Mouse (Mus musculus): ENCODE results near the gene Cbx8.

Gene Cbx8

DNA sequence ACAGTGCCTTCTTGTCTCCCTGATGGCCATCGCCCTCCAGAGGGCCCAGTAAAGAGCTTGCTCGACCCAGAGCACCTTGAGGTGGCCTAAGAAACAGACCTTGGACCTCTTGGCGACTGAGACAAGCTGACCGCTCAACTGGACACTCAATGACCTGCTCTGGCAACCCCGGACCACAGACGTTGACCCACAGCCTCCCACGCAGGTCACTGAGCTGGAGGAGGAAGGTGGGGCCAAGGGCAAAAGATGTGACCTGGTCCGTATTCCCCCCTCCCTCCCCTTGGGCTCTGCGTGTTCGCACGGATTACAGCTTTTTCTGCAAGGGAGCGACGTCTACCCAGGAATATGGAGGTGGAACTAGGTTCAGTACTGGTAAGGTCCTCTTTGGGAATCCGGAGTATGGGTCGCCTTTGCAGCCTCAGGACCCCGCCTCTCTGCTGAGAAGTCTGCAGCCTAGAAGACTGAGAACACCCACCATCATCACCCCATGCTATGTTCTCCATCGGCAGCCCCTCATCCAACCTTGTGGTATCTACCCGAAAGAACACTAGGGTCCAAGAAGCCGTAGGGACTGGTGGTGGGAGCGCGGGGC lies 5.6 kb downstream of the Cbx8 start:
- peak in 1 of 2 experiments; percentile 17 for DNase-seq (ENCODE audit: low spot score in 2 of 2)

DNA sequence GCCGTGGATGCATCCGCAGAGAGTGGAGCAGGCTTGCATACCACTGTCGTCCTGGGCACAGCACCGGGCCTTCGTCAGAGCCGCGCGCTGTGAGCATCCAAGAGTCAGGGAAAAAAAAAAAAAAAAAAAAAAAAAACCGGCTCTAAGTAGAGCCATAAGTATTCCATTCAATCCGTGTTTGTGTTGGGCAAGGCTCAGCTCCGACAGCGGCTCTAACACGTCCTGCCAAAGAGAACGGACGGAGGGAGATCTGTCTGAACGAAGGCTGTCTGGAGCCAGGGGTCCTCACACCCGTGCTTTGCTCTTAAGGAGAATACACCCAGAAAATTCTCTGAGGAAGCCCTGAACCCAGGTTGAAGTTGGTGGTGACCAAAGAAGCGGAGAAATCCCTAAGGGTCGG lies 6.1 kb downstream of the Cbx8 start:
- DNase-seq (ENCODE audit: low spot score in 2 of 2), result peak in 1 of 2 experiments; percentile 13

DNA sequence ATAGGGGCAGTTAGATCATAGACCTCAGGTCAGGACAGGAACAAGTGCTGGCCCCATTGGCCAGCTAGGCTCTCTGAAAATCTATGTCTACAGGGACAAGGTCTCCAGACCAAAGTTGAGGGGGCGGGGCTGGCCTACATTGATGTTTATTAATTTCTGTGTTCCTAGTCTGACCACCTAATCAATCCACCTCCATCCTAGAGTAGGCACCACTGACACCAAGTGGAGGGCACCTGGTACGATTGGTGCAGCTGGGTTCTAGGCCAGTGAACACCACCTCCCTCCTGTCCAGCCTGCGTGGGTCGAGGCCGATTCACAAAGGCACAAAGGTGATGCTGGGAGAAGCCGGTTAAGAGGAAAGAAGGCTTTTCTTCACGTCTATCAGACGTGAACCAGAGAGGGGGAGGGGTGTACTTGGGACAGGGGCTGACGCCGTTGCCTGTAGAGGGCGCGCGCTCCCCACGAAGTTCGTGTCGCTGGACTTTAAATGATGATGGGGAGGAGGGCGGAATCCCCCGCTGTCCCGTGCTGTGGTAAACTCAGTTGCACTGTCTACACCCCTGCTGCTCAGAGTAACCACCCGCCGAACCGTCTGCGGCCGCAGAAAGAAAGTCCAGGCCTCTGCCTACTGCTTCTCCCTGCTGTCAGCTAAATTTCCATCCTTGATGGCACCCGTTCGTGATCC lies 6.8 kb downstream of the Cbx8 start:
- peak; percentile 18 to 72 for DNase-seq (ENCODE audit: low spot score in 2 of 2)

DNA sequence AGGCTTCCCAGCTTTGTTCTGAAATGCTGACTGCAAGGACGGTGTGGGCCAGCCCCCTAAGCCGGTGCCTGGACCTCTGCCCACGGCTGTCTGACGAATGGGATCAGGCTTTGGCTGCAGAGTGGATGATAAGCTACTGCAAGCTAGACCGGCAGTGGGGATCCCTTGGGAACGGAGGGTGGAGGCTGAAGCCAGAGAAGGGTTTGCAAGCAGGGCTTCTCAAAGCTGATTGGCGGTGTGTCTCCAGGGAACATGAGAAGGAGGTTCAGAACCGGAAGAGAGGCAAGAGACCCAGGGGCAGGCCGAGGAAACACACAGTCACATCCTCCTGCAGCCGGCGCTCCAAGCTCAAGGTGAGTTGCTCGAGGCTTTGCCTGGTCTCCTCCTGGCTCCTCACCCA lies 14.6 kb downstream of the Cbx8 start:
- DNase-seq (ENCODE audit: low spot score in 2 of 2), result no peak

DNA sequence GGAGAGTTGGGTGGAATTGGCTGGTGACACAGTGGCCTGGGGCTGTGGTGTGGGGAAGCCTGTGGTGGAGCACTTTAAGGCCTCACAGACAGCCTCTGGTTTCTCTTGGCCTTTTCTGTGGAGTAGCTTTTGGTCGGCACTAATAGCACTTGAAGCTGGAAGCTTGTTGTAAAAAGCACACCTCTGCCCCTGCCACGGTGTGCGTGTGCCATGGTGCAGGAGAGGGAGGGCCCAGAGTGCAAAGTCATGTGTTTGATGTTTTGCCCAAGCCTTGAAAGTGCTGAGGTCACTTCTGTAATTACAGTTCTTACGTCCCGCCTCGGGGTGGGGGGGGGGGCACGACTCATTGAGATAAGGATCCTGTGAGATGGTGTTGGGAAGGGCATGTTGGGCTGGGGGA lies 16.5 kb downstream of the Cbx8 start:
- no peak for DNase-seq (ENCODE audit: low spot score in 2 of 2)

DNA sequence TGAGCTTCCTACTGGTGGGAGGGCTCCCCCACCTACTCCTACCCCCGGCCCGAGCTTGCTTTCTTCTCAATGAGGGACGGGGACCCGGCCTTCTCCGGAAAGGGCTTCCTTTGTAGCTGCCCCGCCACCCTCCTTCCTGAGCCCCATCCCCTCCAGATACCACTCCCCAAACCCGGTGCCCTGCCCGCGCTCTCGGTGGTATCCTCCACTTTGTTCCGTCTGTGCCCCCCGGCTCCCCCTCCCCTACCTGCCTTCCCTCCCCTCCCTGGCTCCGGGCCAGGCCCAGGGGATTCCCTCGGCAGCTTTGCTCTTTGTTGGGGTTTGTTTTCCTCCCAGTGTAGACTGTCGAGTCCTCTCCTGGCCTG lies 17.2 kb downstream of the Cbx8 start:
- DNase-seq (ENCODE audit: low spot score in 2 of 2), result no peak

DNA sequence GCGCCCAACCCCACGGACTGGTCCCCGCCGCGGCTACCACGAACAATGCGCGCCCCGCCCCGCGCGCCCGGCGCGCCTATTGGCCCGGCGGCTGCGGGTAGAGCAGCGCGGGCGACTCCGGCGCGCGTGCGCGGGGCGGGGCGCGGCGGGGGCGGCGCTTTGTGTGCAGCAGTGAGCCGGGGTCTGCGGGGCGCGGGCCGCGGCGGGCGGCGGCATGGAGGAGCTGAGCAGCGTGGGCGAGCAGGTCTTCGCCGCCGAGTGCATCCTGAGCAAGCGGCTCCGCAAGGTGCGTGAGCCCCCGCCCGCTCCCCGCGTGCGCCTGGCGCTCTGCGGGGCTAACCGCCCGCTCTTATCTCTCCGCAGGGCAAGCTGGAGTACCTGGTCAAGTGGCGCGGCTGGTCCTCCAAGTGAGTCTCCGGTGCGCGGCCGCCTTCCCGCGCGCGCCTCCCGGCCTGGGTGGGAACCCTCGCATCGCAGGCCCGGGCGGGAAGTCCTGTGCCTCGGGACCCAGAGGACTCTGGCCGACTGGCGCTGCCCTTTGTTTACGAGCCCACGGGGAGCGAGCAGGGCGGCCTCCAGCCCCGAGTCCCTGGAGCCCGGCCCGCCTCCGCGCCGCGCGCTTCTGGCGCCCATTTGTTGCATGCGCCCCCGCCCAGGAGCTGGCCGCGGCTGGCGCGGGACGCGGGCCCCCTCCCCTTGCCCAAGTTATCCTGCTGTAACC lies 17.7 kb downstream of the Cbx8 start, which contains the start of gene Cbx2:
TSS of gene Cbx2 (plus strand) at position 68 of the 721 bp plus-strand sequence.
- DNase-seq (ENCODE audit: low spot score in 2 of 2), result peak; percentile 66 to 84

DNA sequence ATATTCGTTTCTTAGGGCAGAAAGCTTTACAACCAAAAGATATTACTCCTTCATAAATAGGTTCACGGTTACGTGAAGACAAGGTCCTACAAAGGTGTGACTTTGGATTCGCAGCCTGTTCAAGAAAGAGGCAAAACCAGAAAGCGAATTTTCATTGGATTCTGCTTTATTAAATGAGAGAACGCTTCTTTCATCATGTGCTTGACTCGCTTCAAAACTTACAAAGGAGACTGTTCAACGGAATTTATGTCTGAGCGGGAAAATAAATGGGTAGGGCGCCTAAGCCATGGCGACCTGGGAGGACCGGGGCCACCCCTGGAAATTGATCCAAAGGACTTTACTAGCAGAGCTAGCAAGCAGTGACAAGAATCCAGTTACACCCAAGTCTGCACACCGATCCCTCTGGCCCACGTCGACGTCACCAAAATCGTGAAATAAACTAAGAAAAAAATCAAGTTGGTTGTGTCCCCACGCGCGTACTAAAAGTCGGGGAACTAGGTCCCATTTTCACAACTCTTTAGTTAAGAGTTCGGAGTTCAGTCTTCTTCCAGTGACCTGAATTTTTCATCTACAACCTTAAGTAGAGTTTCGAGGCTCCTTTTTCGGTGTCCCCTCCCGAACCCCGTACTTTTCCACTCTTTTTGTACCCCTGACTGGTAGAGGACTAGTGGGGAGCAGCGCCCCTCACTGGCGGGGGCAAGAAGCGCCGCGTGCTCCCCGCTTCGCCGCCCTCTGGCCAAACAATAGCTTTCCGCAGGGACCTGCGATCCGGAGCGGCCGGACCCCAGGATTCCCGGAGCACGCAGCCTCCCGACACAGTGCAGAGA lies 18.5 kb downstream of the Cbx8 start:
- DNase-seq (ENCODE audit: low spot score in 2 of 2), result no peak

DNA sequence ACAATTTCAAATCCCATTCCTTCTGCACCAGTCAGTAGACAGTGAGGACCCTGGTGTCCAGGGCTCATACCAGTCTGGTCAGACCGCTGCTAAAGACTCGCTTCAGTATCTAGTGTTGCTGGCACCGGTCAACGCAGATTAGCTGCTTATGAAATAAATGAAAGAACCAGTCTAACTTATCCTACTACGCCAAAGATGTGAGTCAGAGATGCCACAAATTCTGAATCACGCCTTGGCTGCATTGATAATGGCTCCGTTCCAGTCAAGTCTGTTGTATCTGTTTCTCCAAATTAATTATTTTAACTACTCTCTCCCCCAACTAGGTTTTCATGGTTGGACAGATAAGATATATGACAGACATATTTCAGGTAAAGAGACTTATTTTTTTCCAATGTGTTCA lies 19.6 kb downstream of the Cbx8 start:
- DNase-seq (ENCODE audit: low spot score in 2 of 2), result no peak

DNA sequence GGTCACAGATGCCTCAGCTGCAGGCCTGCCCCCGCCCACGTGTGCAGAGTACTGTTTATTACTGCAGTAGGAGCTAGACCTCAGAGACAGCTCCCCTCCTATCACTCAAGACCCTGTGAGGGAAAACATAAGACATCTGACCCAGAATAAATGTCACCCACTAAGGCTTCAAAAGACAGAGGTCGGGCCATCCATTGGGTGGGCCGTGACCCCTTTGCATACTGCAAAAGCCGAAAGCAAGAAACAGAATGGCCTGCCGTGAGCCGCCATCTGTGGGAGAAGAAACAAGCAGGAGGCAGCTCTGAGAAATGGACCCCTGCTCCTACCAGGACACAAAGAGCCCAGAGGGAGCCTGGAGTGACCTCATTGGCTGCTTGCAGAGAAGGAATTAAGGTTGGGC lies 23.3 kb downstream of the Cbx8 start:
- no peak for DNase-seq (ENCODE audit: low spot score in 2 of 2)

DNA sequence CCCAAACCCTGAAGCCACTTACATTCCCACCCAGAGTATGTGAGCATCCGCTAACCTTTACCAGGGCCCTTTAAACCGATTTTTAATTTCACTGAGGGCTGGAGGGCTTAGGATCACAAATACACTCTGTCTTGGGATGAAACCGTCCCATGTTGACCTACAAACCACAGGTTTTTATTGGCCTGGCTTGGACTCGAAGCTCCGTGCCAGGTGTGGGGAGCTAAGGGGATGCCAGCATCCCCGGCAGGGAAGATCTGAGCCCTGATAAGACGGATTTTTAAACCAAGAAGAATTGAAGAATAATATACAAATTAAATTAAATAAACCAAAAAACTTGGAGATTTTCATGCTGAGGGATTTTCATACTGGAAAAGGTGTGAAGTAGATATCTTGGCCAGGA lies 26.3 kb downstream of the Cbx8 start:
- DNase-seq (ENCODE audit: low spot score in 2 of 2), result no peak

DNA sequence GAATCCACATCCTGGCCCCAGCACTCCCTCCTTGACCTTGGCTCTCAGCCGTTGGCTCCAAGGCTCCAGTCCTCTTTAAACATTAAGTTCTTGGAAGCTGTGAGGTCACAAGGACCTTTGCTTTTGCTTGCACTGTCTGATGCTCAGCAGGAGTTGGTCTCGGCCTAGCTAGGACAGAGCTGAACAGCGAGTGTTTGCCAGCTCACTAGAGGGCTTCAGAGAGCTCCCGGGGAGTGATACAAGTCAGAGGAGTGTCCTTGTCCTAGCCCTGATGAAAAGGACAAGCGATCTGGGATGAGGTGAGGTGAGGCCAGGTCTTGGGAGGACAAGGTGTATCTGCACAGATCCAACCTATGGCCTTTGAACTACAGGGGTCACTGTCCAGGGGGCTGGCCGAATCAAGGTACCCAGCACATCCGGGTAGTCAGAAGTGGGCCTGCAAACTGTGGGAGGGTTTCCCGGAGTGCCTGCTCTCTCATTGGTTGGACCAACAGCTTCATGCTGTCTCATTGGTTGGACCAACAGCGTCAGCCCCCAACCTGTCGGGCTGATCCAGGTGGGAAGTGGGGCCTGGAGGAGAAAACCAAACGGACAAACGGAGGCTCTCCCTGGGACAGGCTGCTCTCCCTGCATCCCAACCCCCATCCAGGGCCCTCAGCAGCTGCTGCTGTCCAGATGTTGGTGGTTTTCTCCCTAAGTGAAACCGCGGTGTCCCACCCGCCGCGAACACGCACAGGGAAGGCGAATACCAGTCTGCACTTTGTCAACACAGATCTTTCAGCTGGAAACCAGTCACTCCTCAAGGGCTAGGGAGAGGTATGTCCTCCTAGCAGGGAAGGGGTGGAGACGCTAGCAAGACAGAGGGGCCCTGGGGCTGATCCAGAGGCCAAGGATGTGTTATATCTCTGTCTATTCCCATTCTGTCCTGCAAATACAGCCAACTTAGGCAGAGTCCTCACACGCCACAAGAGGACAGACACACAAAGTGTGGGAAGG lies 33.0 kb downstream of the Cbx8 start:
- no peak for DNase-seq (ENCODE audit: low spot score in 2 of 2)

DNA sequence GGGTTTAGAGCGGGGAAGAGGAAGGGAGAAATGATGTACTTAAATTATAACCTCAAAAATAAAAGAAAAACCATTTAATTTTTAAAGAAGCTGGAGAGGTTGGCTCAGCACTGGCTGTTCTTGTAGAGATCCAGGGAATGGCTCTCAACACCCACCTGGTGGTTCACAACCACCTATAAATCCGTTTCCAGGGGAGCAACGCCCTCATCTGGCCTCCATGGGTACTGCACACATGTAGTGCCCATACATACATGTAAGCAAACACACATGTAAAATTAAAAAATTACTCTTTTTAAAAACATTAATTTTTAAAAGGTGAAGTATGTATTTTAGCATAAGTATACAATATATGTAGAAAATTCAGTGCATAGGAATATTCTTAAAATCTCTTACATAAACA lies 34.3 kb downstream of the Cbx8 start:
- no peak for DNase-seq (ENCODE audit: low spot score in 2 of 2)

DNA sequence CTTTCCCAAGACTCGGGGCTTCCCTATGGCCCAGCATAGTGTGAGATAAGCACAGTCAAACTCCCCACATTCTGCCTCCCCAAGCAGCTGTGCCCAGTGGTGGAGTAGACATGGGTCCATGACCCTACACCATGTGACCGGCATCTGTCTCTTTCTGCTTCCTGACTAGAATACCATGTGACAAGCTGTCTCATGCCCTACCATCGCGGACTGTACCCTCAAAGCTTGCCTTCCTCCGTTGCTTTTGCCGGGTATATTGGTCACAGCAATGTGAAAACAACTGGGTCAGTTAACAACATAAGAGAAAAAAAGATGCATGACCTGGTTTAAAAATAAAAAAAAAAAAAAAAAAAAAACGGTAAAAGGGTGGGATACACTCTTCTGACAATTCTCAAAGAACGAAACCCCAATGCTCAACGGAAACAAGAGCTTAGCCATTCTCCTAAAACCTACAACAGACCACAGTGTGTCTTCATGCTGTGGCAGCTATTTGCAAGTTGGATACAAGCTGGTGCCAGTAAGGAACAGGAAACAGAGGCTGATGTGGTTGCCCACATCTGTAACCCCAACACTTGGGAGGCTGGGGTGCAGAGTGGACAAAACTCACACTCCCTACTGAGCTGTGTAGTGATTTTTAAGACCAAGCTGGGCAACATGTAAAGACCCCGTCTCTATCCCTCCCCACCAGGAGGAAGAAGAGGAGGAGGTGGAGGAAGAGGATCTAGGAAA lies 35.1 kb downstream of the Cbx8 start:
- DNase-seq (ENCODE audit: low spot score in 2 of 2), result no peak

DNA sequence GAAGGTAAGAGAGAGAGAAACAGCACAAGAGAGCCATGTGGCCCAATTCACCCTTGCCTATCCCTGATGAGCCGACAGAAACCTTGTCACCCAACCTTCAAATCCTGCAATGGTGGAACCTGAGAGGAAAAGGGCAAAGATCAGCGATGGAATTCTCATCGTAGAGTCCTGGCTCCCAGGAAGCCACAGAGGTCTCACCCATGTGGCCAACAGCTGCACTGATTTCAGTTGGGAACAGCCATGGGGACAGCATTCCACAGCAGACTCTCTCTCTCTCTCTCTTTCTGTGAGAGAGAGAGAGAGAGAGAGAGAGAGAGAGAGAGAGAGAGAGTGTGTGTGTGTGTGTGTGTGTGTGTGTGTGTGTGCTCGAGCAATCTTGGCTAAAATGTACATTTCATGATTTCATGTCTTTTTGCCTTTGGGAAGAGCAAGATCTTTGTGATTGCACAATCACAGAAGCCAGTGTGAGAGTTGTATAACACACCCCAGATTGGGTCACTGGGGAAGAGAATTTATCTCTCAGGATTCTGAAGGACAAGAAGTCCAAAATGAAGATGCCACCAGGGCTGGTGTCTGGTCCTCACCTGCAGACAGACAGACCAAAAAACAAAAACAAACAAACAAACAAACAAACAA lies 39.2 kb downstream of the Cbx8 start:
- no peak for DNase-seq (ENCODE audit: low spot score in 2 of 2)

DNA sequence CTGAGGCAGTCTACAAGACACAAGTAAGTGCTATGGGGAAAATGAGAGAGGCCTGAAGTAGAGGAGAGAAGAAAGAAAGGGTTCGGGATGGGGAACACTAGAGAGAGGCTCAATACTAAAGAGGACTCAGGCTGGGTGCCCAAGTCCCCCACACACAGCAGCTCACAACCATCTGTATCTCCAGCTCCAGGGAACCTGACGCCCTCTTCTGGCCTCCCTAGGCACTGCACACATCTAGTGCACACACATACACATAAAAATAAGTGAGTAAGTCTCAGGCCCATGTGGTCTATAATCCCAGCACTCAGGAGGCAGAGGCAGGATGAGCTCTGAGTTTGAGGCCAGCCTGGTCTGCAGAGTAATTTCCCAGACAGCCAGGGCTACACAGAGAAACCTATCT lies 39.9 kb downstream of the Cbx8 start:
- no peak for DNase-seq (ENCODE audit: low spot score in 2 of 2)

DNA sequence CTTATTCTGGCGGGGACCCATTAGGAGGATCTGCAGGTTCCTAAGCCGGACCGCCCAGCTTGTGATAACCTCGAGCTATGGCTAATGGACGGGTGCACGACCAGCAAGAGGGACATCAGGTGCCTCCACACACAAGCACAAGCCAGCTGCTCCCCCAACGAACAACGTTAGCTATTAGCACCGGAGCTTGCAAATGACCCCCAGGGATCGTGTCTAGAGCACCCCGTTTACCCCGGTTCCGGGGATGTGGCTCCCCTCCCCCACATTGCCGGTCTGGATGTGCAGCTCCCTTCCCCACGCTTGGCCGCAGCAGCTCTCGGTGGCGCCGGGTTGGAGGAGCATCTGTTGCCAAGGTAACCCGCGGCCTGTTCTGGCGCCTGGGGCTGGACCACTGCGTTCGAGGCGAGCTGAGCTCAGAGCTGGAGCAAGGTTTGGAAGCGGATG lies 41.4 kb downstream of the Cbx8 start:
- DNase-seq (ENCODE audit: low spot score in 2 of 2), result peak in 1 of 2 experiments; percentile 60

DNA sequence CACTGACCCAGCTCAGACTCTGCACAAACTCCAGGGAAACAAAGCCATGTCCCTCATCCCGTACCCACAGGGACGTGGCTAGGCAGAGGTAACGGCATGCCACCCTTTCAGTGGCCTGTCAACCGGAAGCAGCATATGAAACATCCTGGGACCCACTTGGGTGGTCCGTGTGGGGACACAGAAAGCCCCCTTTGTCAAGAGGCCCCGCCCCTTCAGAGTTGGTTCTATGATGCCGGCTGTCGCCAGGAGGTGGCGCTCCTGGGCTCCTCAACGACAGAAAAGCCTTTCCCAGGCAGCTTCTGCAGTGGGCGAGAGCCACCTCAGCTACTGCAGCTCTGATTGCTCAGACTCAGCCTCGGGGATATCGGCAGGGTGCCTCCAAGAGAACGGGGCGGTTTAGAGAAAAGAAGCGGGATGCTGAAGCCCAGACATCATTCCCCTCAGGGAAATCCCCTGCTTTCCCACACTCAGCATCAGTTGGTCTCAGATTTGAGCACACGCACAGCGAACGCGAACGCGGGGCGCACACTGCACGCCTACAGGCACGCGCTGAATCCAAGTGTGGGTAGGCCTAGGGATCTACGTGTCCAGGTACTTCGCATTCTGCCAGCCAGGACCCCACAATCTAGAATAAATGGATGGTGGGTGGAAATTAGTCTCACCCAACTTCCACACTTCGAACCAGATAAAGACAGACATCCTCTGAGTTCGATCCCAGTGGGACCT lies 42.1 kb downstream of the Cbx8 start:
- peak; percentile 74 to 86 for DNase-seq (ENCODE audit: low spot score in 2 of 2)

DNA sequence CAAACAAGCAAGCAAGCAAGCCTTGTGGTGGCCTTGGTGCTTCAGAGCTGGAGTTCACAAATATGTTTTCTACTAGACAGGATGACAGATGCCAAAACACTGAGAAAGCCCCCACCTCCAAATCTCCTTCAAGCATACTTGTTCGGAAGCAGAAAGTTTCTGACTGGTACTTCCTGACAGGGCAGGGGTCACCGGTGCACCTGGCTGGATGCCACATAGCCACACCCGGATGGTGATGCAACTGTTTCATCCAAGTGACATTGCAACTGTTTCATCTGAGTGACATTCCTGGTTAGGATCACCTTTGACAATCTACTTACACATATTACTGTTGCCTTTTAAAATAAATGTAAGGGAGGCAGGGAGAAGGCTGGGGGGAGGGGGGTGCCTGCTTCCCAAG lies 43.6 kb downstream of the Cbx8 start:
- no peak for DNase-seq (ENCODE audit: low spot score in 2 of 2)

Data from frontal cortex, postnatal 10 days (tissue).